9 mouse cellular contexts compared by ENCODE assay signal in genomic region chr14:31954945-31955344, GRCm38 (mm10).
DNase-seq lines count a peak whose midpoint lies in the region; ATAC-seq and TF ChIP-seq lines count a peak whose summit lies in the region.
"Had no signal": no experiment of that assay in that cellular context is flagged by ENCODE, and none has a peak within 500 bp of the region (broad histone marks: within the 10 kb centered on the region; RNA-seq: fewer than 3 reads in every experiment).

No protein-coding gene starts in this region.

- no peak overlapping the region for H3K4me3 ChIP-seq in MEL (ENCODE audit: control insufficient read depth in 1 of 2, insufficient read depth in 1 of 2, low read depth in 2 of 2, low read length in 2 of 2)
- H3K4me3 ChIP-seq in forebrain, embryonic 11.5 days (ENCODE audit: low read depth, low read length): no peak overlapping the region
- H3K4me3 ChIP-seq: megakaryocyte, embryonic 14.5 days had no signal

- no peak overlapping the region for H3K4me2 ChIP-seq in forebrain, embryonic 11.5 days (ENCODE audit: low read depth, low read length, severe bottlenecking)

- no peak overlapping the region for H3K27ac ChIP-seq in MEL (ENCODE audit: control insufficient read depth, low read depth, low read length)
- no peak overlapping the region for H3K27ac ChIP-seq in forebrain, embryonic 11.5 days (ENCODE audit: low read depth, low read length)

- peaks cover 2 to 5% of the 10 kb centered on the region in 2 experiments for H3K27me3 ChIP-seq in MEL (ENCODE audit: control insufficient read depth in 1 of 2, insufficient read depth in 2 of 2, low read length in 2 of 2)
- no peaks in the 10 kb centered on the region for H3K27me3 ChIP-seq in forebrain, embryonic 11.5 days (ENCODE audit: control insufficient read depth, insufficient read depth, low read length)

- peak; percentile 79 for DNase-seq in MEL (ENCODE audit: low read depth, low spot score)
- DNase-seq in c-Kit-positive CD71-negative TER-119-negative erythroid progenitor cells, embryonic 14.5 days (ENCODE audit: low read depth): peak; percentile 75
- peak; percentile 83 for DNase-seq in forebrain, embryonic 11.5 days (ENCODE audit: low spot score)
- peak; percentile 84 to 89 for DNase-seq in heart, postnatal 36 days
- DNase-seq in layer of hippocampus, adult 9-11 months: peak; percentile 72
- DNase-seq in lung, postnatal 14 days: peak; percentile 90
- peak; percentile 92 for DNase-seq in retina, embryonic 14.5 days (ENCODE audit: low spot score)
- peak; percentile 70 for DNase-seq in thymus, postnatal 25 days

- H3K9me3 ChIP-seq in MEL (replicated peaks; ENCODE audit: insufficient read depth, low read length): no peaks in the 10 kb centered on the region
- no peaks in the 10 kb centered on the region for H3K9me3 ChIP-seq in forebrain, embryonic 11.5 days (ENCODE audit: control insufficient read depth, low read length)
- H3K9me3 ChIP-seq: megakaryocyte, embryonic 14.5 days had no signal

- WGBS in forebrain, embryonic 11.5 days: 11% methylated on average over 4 of the region's 4 CpGs

- H3K79me2 ChIP-seq in MEL (ENCODE audit: control insufficient read depth, insufficient read depth, low read length, poor library complexity): no peaks in the 10 kb centered on the region

- no peak for TF ChIP-seq EP300 in MEL (IDR thresholded peaks at IDR 0.05; ENCODE audit: low read depth in 1 of 2, low read length in 2 of 2)

- peak; percentile 95 for TF ChIP-seq RAD21 in MEL (IDR thresholded peaks at IDR 0.05; ENCODE audit: low read depth, low read length)

- H3K36me3 ChIP-seq in MEL (ENCODE audit: control insufficient read depth in 1 of 2, insufficient read depth in 2 of 2, low read length in 2 of 2): no peaks in the 10 kb centered on the region
- no peaks in the 10 kb centered on the region for H3K36me3 ChIP-seq in forebrain, embryonic 11.5 days (ENCODE audit: control insufficient read depth, insufficient read depth, low read length)

- 0 out of 2 replicates have a peak, but pooled peaks have one; percentile 33 for ATAC-seq in forebrain, embryonic 11.5 days (replicated peaks; ENCODE audit: low FRiP score)

- TF ChIP-seq POLR2A in MEL (IDR thresholded peaks at IDR 0.05; ENCODE audit: control insufficient read depth in 1 of 2, insufficient read depth in 1 of 2, low read depth in 1 of 2, low read length in 2 of 2, poor library complexity in 1 of 2): no peak

- TF ChIP-seq CTCF in MEL (IDR thresholded peaks at IDR 0.05 in 2 of 3, conservative IDR thresholded peaks at IDR 0.05 in 1 of 3; ENCODE audit: control insufficient read depth in 1 of 3, insufficient read depth in 1 of 3, low read depth in 2 of 3, low read length in 3 of 3, poor library complexity in 1 of 3, severe bottlenecking in 1 of 3): peak; percentile 68 to 96 (median 75)

- no peaks in the 10 kb centered on the region for H3K4me1 ChIP-seq in MEL (ENCODE audit: control insufficient read depth in 1 of 2, insufficient read depth in 2 of 2, low read length in 2 of 2)
- no peaks in the 10 kb centered on the region for H3K4me1 ChIP-seq in forebrain, embryonic 11.5 days (replicated peaks; ENCODE audit: control insufficient read depth, insufficient read depth, low read length)
- H3K4me1 ChIP-seq: megakaryocyte, embryonic 14.5 days had no signal

- no peak overlapping the region for H3K9ac ChIP-seq in MEL (ENCODE audit: control insufficient read depth, low read depth, low read length, poor library complexity, severe bottlenecking)
- no peak overlapping the region for H3K9ac ChIP-seq in forebrain, embryonic 11.5 days (ENCODE audit: low read length)

- intact Hi-C loops in heart, postnatal 36 days (cut with DNase I): loop anchor here (1.0 kb wide), 2 partner anchors 77 to 122 kb away; no protein-coding TSS in a partner anchor

TF ChIP-seq in MEL, 35 proteins besides CTCF, POLR2A, EP300 and RAD21:
- TF ChIP-seq KAT2A (conservative IDR thresholded peaks at IDR 0.05; ENCODE audit: low read depth, low read length) (no peak), SIN3A (IDR thresholded peaks at IDR 0.05; ENCODE audit: low read length) (peak; percentile 34; the same call in 1 of the 2 replicates), SMC3 (IDR thresholded peaks at IDR 0.05; ENCODE audit: low read depth, low read length) (peak; percentile 99), RCOR1 (IDR thresholded peaks at IDR 0.05; ENCODE audit: low read depth, low read length) (no peak), USF1 (IDR thresholded peaks at IDR 0.05; ENCODE audit: low read depth, low read length) (peak; percentile 75), ZC3H11A (IDR thresholded peaks at IDR 0.05; ENCODE audit: low read depth, low read length) (peak; percentile 94)
TF ChIP-seq in MEL: peak in this region for 4.
